Mouse (Mus musculus) ES-Bruce4 (cell line): ENCODE data around the gene Fam205c.

Experiments
- CTCF ChIP-seq: IDR thresholded peaks from one replicate; pipeline ENCODE4 v1.8.1; 2011; ENCODE audit warnings: low read depth, low read length
- POLR2A ChIP-seq: IDR thresholded peaks from one replicate; pipeline ENCODE4 v1.8.1; 2011; ENCODE audit warnings: low read length; ENCODE audit not compliant: insufficient read depth

DNA sequence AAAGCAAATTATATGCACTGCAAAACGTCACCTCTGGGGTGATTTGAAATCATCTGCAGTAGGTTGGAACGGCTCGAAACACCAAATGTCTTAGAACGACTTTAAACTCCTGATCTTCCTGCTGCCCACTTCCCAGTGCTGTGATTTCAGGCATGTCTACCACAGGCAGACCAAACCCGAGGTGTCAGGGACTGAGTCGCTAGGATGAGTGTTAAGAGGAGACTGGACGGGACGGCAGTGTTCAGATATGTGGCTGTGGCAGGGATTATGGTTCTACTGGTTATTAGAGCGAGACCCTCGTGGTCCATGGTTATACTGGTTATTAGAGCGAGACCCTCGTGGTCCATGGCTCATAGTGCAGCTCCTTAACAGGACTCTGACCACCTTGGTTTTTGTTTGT is 41.3 kb upstream of the Fam205c start:
- TF ChIP-seq POLR2A (no peak), CTCF (no peak)
